Mouse (Mus musculus) heart, embryonic 13.5 days (tissue): ENCODE data around the gene Sipa1l2. TPM values are rescaled to one million over a fixed set of nuclear protein-coding genes. Genes with fewer than 3 reads are reported as not detected.

Experiments
- ATAC-seq: fragments of 200-750 bp; cut with Nextera tagmentation; 2 replicates; pipeline ENCODE4 v1.8.0; 2017; ENCODE audit warnings: moderate TSS enrichment; ENCODE audit not compliant: insufficient number of reproducible peaks, low FRiP score, low TSS enrichment; ENCODE audit errors: extremely low read depth
- H3K27ac ChIP-seq: fragments of 300-500 bp; sonication (generic); replicated peaks from 2 replicates; pipeline ENCODE4 v1.5.1; 2015; ENCODE audit warnings: moderate library complexity, mild to moderate bottlenecking, inconsistent platforms
- H3K27me3 ChIP-seq: fragments of 300-500 bp; sonication (generic); replicated peaks from 2 replicates; pipeline ENCODE4 v1.6.1; 2015; ENCODE audit warnings: mild to moderate bottlenecking, inconsistent platforms
- H3K36me3 ChIP-seq: fragments of 300-500 bp; sonication (generic); 2 replicates; pipeline ENCODE4 v1.6.1; 2015; ENCODE audit warnings: mild to moderate bottlenecking, inconsistent platforms
- H3K4me1 ChIP-seq: fragments of 300-500 bp; sonication (generic); 2 replicates; pipeline ENCODE4 v1.6.1; 2015; ENCODE audit warnings: inconsistent platforms
- H3K4me2 ChIP-seq: fragments of 300-500 bp; sonication (generic); 2 replicates; pipeline ENCODE4 v1.6.1; 2015; ENCODE audit warnings: inconsistent platforms, mild to moderate bottlenecking, moderate library complexity
- H3K4me3 ChIP-seq: fragments of 300-500 bp; sonication (generic); 2 replicates; pipeline ENCODE4 v1.5.1; 2015; ENCODE audit warnings: moderate library complexity, mild to moderate bottlenecking, inconsistent platforms
- H3K9ac ChIP-seq: fragments of 300-500 bp; sonication (generic); 2 replicates; pipeline ENCODE4 v1.6.1; 2015; ENCODE audit warnings: inconsistent platforms, mild to moderate bottlenecking, moderate library complexity
- H3K9me3 ChIP-seq: fragments of 300-500 bp; sonication (generic); 2 replicates; pipeline ENCODE4 v1.6.1; 2016; ENCODE audit warnings: inconsistent platforms
- WGBS: fragments of 180-500 bp; shearing (Covaris S2); methylation state at CpG from one replicate; pipeline ENCODE4 v1.1.7; 2015; ENCODE audit warnings: mixed read lengths; 5-methylcytosine and 5-hydroxymethylcytosine counted together
- polyA plus RNA-seq: library from polyadenylated mRNA; unstranded; fragments of >200 nt; fragmentation: Nextera tagmentation; extraction: Ambion mirVana; gene quantifications from 2 replicates; pipeline ENCODE4 v1.2.1, GENCODE M21; 2015

Gene Sipa1l2
- polyA plus RNA-seq, 1 experiment from 2014 or later = 19.7 TPM

- no peak for ATAC-seq
- Histone ChIP-seq H3K27me3 (no peaks in the 10 kb centered on the region), H3K4me2 (no peak overlapping the region), H3K9ac (no peak overlapping the region), H3K27ac (peak overlapping the region; percentile 96), H3K4me1 (peaks cover 63% of the 10 kb centered on the region), H3K36me3 (no peaks in the 10 kb centered on the region), H3K9me3 (no peaks in the 10 kb centered on the region), H3K4me3 (no peak overlapping the region)
- WGBS = 36% methylated on average over 7 of the region's 7 CpGs
Measured at GRCm38 (mm10) chr8:125391685-125392084, 177.9 kb downstream of the Sipa1l2 start.

- Histone ChIP-seq H3K27me3 (no peaks in the 10 kb centered on the region), H3K9ac (no peak overlapping the region), H3K27ac (peak overlapping the region; percentile 96), H3K4me3 (no peak overlapping the region), H3K4me2 (no peak overlapping the region), H3K4me1 (peaks cover 66% of the 10 kb centered on the region), H3K36me3 (no peaks in the 10 kb centered on the region), H3K9me3 (no peaks in the 10 kb centered on the region)
- no peak for ATAC-seq
- 71% methylated on average over 8 of the region's 8 CpGs for WGBS
Measured at GRCm38 (mm10) chr8:125391271-125391670, 178.3 kb downstream of the Sipa1l2 start.

GRCm38 (mm10) chr8:125390506-125390895 lies 179.1 kb downstream of the Sipa1l2 start:
- Histone ChIP-seq H3K4me2 (peak overlapping the region; percentile 0; the same call in 1 of the 2 replicates), H3K9me3 (no peaks in the 10 kb centered on the region), H3K36me3 (no peaks in the 10 kb centered on the region), H3K27ac (peak overlapping the region; percentile 96), H3K27me3 (no peaks in the 10 kb centered on the region), H3K4me3 (no peak overlapping the region), H3K4me1 (peaks cover 73% of the 10 kb centered on the region), H3K9ac (peak overlapping the region; percentile 65)
- ATAC-seq = no peak
- 60% methylated on average over 6 of the region's 6 CpGs for WGBS

- peak overlapping the region; percentile 0; the same call in 1 of the 2 replicates for H3K4me2 ChIP-seq
Measured at GRCm38 (mm10) chr8:125389756-125390505, 179.7 kb downstream of the Sipa1l2 start.

DNA sequence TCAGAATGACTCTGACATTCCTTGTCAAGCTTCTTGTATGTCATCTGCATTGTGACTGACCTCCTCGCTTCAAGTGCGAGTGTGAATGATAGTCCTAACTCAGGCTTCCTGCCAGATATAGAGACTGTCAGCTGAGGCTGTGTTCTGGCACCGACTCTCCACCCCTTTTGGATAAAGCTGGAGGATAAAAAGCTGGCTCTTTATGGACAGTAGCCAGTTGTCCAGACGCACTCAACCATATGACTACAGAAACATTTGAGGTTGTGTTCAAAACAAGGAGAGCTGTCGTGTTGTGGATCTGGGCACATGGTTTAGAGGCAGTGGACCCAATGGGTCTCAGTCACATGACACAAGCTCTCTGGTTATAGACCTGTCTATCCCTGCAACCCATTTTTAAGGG lies 180.3 kb downstream of the Sipa1l2 start:
- H3K9ac ChIP-seq = 0 out of 2 replicates have a peak overlapping the region, but pooled peaks have one; percentile 47
- no peaks in the 10 kb centered on the region for H3K9me3 ChIP-seq
- peaks cover 78% of the 10 kb centered on the region for H3K4me1 ChIP-seq
- WGBS = 5% methylated on average over 5 of the region's 5 CpGs
- peak overlapping the region; percentile 22; the same call in 1 of the 2 replicates for H3K4me2 ChIP-seq
- peak overlapping the region; percentile 96 for H3K27ac ChIP-seq
- peak; percentile 16; the same call in 1 of the 2 replicates for ATAC-seq
- no peaks in the 10 kb centered on the region for H3K27me3 ChIP-seq
- no peaks in the 10 kb centered on the region for H3K36me3 ChIP-seq
- no peak overlapping the region for H3K4me3 ChIP-seq

More at GRCm38 (mm10) chr8:125389756-125390505, 179.7 kb downstream of the Sipa1l2 start:
- Histone ChIP-seq H3K9ac (peak overlapping the region; percentile 65), H3K4me3 (no peak overlapping the region), H3K9me3 (no peaks in the 10 kb centered on the region), H3K27ac (peak overlapping the region; percentile 96), H3K4me1 (peaks cover 75% of the 10 kb centered on the region), H3K36me3 (no peaks in the 10 kb centered on the region), H3K27me3 (no peaks in the 10 kb centered on the region)
- WGBS = 46% methylated on average over 13 of the region's 13 CpGs
- ATAC-seq = no peak

DNA sequence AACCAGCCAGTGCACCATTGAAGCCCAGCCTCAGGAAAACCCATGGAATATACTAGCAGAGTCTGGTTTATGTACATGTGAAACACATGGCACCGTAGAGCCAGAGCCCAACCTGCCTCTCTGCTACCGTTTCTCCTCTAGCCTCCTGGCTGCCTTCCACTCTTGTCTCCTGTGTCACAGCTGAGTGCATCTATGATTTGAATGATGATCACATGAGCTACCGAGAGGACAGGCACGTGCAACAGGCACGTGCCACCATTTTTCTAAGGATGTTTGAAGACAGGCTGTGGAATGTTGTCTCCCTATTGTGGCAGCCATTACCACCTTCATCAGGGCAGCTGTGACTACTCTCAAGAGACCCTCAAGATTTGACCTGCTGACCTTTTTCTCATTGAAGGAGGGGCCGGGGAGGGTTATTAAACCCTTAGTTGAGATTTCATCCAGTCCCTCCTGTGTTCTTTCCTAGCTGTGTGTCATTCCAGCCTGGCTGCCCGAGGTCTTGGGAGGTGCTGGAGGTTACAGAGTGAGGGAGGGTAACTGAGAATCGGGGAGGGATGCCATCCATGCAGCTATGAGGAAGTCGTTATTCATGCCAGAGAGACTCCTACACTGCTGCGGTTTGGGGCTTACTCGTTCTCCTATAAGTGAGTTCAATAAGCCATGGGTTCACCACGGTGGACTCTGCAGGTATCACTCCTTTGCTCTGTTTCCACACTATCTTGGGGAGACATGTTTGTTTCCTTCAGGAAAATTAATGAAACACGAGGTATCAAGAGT lies 181.0 kb downstream of the Sipa1l2 start:
- peak overlapping the region; percentile 96 for H3K27ac ChIP-seq

DNA sequence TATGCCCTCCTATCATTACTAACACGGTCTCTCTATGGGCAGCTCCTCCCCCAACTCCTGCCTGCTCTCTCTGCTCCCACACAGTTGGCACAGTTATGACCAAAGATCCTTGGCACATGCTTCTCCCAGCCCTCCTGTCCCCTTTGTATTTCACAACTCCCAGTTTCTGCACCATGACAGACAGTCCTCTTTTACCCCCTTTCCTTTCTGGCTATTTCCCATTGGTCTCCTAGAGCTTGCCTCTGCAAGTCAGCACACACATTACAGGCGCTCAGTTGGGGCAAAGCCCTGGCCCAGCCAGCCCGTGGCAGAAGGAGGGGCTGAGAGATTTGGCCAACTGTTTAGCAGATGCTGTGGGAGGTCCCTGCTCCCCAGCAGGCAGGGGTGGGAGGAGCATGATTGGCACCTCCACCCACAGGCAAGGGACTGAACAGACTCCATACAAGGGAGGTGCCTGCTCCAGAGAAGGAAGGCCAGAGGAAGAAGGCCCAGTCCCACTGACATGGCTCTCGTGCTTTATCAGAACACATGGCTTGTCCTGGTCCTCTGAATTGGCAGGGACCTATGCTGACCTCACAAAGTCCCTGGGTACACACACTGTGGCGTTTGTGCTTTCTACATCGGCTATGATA lies 184.0 kb downstream of the Sipa1l2 start:
- peak overlapping the region; percentile 68 for H3K9ac ChIP-seq
- no peaks in the 10 kb centered on the region for H3K36me3 ChIP-seq
- H3K4me3 ChIP-seq = no peak overlapping the region
- H3K4me2 ChIP-seq = no peak overlapping the region
- 0 out of 2 replicates have a peak, but pooled peaks have one; percentile 34 for ATAC-seq
- H3K27ac ChIP-seq = peak overlapping the region; percentile 85
- 24% methylated on average over 6 of the region's 6 CpGs for WGBS
- no peaks in the 10 kb centered on the region for H3K27me3 ChIP-seq
- no peaks in the 10 kb centered on the region for H3K9me3 ChIP-seq
- H3K4me1 ChIP-seq = peaks cover 67% of the 10 kb centered on the region

More for the DNA sequence above, 181.0 kb downstream of the Sipa1l2 start:
- H3K4me3 ChIP-seq = no peak overlapping the region
- H3K27me3 ChIP-seq = no peaks in the 10 kb centered on the region
- 48% methylated on average over 13 of the region's 13 CpGs for WGBS
- ATAC-seq = no peak
- peaks cover 78% of the 10 kb centered on the region for H3K4me1 ChIP-seq
- H3K4me2 ChIP-seq = peak overlapping the region; percentile 22; the same call in 1 of the 2 replicates
- no peaks in the 10 kb centered on the region for H3K9me3 ChIP-seq
- no peaks in the 10 kb centered on the region for H3K36me3 ChIP-seq
- peak overlapping the region; percentile 47; the same call in 1 of the 2 replicates for H3K9ac ChIP-seq

GRCm38 (mm10) chr8:125384551-125385183 lies 184.9 kb downstream of the Sipa1l2 start:
- Histone ChIP-seq H3K4me1 (peaks cover 58% of the 10 kb centered on the region), H3K36me3 (no peaks in the 10 kb centered on the region), H3K27me3 (no peaks in the 10 kb centered on the region), H3K9ac (no peak overlapping the region), H3K9me3 (no peaks in the 10 kb centered on the region), H3K27ac (peak overlapping the region; percentile 85), H3K4me2 (no peak overlapping the region), H3K4me3 (no peak overlapping the region)
- WGBS = 90% methylated on average over 4 of the region's 4 CpGs
- no peak for ATAC-seq

GRCm38 (mm10) chr8:125381674-125382073 lies 187.9 kb downstream of the Sipa1l2 start:
- Histone ChIP-seq H3K9me3 (no peaks in the 10 kb centered on the region), H3K27ac (no peak overlapping the region), H3K4me2 (no peak overlapping the region), H3K9ac (no peak overlapping the region), H3K27me3 (no peaks in the 10 kb centered on the region), H3K4me3 (no peak overlapping the region), H3K36me3 (no peaks in the 10 kb centered on the region), H3K4me1 (peaks cover 28% of the 10 kb centered on the region)
- WGBS = 35% methylated on average over 3 of the region's 3 CpGs
- no peak for ATAC-seq

GRCm38 (mm10) chr8:125379939-125380338 lies 189.7 kb downstream of the Sipa1l2 start:
- no peak overlapping the region for H3K9ac ChIP-seq
- H3K4me2 ChIP-seq = no peak overlapping the region
- WGBS = 63% methylated on average over 7 of the region's 7 CpGs

More at GRCm38 (mm10) chr8:125379939-125380338, 189.7 kb downstream of the Sipa1l2 start:
- peaks cover 11% of the 10 kb centered on the region for H3K4me1 ChIP-seq
- no peak overlapping the region for H3K27ac ChIP-seq
- H3K4me3 ChIP-seq = no peak overlapping the region
- no peaks in the 10 kb centered on the region for H3K36me3 ChIP-seq
- H3K27me3 ChIP-seq = no peaks in the 10 kb centered on the region
- ATAC-seq = no peak
- no peaks in the 10 kb centered on the region for H3K9me3 ChIP-seq
